Mouse (Mus musculus): ENCODE measurements around the gene Cep41. TPM values are rescaled to one million over a fixed set of nuclear protein-coding genes. Genes with fewer than 3 reads are reported as not detected.

Gene Cep41
- total and polyA plus RNA-seq, 2 experiments from 2014 or later = 8.1 to 9.5 TPM

DNA sequence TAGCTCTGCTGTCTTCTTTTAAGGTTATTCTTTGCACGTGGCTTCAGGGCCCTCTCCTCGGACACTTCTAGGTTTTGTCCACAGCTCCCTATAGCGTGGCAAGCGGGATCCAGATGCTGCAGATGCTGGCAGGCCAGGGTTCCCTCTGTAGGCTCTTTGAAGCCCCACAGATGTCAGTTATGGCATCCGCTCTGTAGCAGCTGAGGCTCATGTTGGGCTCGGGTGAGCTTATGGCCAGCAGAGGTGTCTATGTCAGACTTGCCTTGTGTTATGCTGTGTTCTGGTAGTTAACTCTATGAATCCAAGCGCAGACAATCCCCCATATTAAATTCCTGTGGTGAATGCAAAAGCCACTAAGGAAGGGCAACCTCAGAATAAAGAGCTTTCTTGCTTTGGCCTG lies 13.1 kb downstream of the Cep41 start:
- Histone ChIP-seq H3K4me3 (ENCODE audit: low read depth, low read length) (no peak overlapping the region), H3K27ac (ENCODE audit: low read depth, low read length) (no peak overlapping the region), H3K4me2 (ENCODE audit: low read depth, low read length, poor library complexity, severe bottlenecking) (no peak overlapping the region), H3K36me3 (ENCODE audit: insufficient read depth, low read length) (no peaks in the 10 kb centered on the region), H3K9ac (replicated peaks; ENCODE audit: low read length, poor library complexity, severe bottlenecking) (no peak overlapping the region), H3K27me3 (ENCODE audit: insufficient read depth, low read length) (no peaks in the 10 kb centered on the region), H3K9me3 (ENCODE audit: low read length) (no peaks in the 10 kb centered on the region), H3K4me1 (ENCODE audit: insufficient read depth, low read length) (peaks cover 9% of the 10 kb centered on the region; the same call in 1 of the 2 replicates)
- DNase-seq (ENCODE audit: low spot score) = no peak
- 85% methylated on average over 7 of the region's 7 CpGs for WGBS
- ATAC-seq (ENCODE audit: low FRiP score) = no peak
- no peak for TF ChIP-seq CTCF (IDR thresholded peaks at IDR 0.05)

DNA sequence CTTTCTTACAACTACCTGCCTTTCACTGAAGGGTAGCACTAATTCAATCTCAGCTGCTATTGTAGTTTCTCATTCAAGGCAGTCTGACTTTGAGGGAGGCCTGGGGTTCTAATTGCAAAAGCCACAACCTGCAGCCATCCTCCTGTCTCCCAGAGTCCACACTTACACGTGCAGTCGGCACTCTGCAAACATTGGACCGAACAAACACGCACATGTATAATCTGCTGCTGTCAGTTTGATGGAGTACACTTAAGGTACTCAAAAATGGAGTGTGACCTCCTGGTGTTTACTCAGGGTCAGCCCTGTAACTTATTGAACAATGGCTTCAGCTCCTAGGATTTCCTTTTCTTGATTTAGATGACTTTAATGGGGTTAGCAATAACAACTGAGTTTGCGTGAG lies 14.0 kb downstream of the Cep41 start:
- WGBS = 79% methylated on average over 5 of the region's 5 CpGs
- H3K9ac ChIP-seq (replicated peaks; ENCODE audit: low read length, poor library complexity, severe bottlenecking) = no peak overlapping the region
- no peak overlapping the region for H3K4me3 ChIP-seq (ENCODE audit: low read depth, low read length)
- peaks cover 13% of the 10 kb centered on the region; the same call in 1 of the 2 replicates for H3K4me1 ChIP-seq (ENCODE audit: insufficient read depth, low read length)
- no peaks in the 10 kb centered on the region for H3K36me3 ChIP-seq (ENCODE audit: insufficient read depth, low read length)
- DNase-seq (ENCODE audit: low spot score) (no peak), ATAC-seq (ENCODE audit: low FRiP score) (no peak)
- no peak for TF ChIP-seq CTCF (IDR thresholded peaks at IDR 0.05)
- H3K9me3 ChIP-seq (ENCODE audit: low read length) = no peaks in the 10 kb centered on the region
- no peaks in the 10 kb centered on the region for H3K27me3 ChIP-seq (ENCODE audit: insufficient read depth, low read length)
- peak overlapping the region; percentile 52; the same call in 1 of the 2 replicates for H3K27ac ChIP-seq (ENCODE audit: low read depth, low read length)
- no peak overlapping the region for H3K4me2 ChIP-seq (ENCODE audit: low read depth, low read length, poor library complexity, severe bottlenecking)

- no peak for TF ChIP-seq CTCF (IDR thresholded peaks at IDR 0.05)
- H3K4me1 ChIP-seq (ENCODE audit: insufficient read depth, low read length) = peaks cover 21% of the 10 kb centered on the region; the same call in 1 of the 2 replicates
Observed at GRCm38 (mm10) chr6:30678482-30678881, 15.1 kb downstream of the Cep41 start.

DNA sequence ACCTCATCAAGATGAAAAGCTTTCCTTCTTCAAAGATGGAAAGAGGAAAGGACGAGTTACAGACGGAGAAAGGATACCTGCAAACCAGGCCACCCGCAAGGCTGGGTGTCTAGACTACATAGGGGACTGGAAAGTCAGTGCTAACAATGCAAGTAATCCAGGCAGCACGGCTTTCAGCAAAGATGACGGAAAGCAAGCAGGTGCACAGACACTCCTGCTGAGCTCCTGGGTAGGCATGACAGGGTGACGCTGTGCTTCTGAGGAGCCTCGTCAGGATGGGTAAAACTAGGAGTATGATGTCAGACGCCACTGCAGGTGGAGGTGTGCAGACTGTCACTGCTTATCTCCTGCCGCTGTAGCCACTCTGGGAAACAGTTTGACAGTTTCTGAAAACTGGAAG lies 16.0 kb downstream of the Cep41 start:
- Histone ChIP-seq H3K9ac (replicated peaks; ENCODE audit: low read length, poor library complexity, severe bottlenecking) (no peak overlapping the region), H3K4me2 (ENCODE audit: low read depth, low read length, poor library complexity, severe bottlenecking) (no peak overlapping the region), H3K9me3 (ENCODE audit: low read length) (no peaks in the 10 kb centered on the region), H3K4me3 (ENCODE audit: low read depth, low read length) (no peak overlapping the region), H3K27me3 (ENCODE audit: insufficient read depth, low read length) (no peaks in the 10 kb centered on the region), H3K27ac (ENCODE audit: low read depth, low read length) (no peak overlapping the region), H3K36me3 (ENCODE audit: insufficient read depth, low read length) (no peaks in the 10 kb centered on the region), H3K4me1 (ENCODE audit: insufficient read depth, low read length) (peaks cover 22% of the 10 kb centered on the region; the same call in 1 of the 2 replicates)
- DNase-seq (ENCODE audit: low spot score) (no peak), ATAC-seq (ENCODE audit: low FRiP score) (no peak)
- WGBS = 63% methylated on average over 9 of the region's 9 CpGs
- no peak for TF ChIP-seq CTCF (IDR thresholded peaks at IDR 0.05)

More at GRCm38 (mm10) chr6:30678482-30678881, 15.1 kb downstream of the Cep41 start:
- 20% methylated on average over 6 of the region's 6 CpGs for WGBS
- ATAC-seq (ENCODE audit: low FRiP score) (peak; percentile 70), DNase-seq (ENCODE audit: low spot score) (peak; percentile 75)
- H3K9ac ChIP-seq (replicated peaks; ENCODE audit: low read length, poor library complexity, severe bottlenecking) = no peak overlapping the region
- no peaks in the 10 kb centered on the region for H3K9me3 ChIP-seq (ENCODE audit: low read length)
- no peak overlapping the region for H3K4me2 ChIP-seq (ENCODE audit: low read depth, low read length, poor library complexity, severe bottlenecking)
- H3K27me3 ChIP-seq (ENCODE audit: insufficient read depth, low read length) = no peaks in the 10 kb centered on the region
- no peak overlapping the region for H3K4me3 ChIP-seq (ENCODE audit: low read depth, low read length)
- no peaks in the 10 kb centered on the region for H3K36me3 ChIP-seq (ENCODE audit: insufficient read depth, low read length)
- H3K27ac ChIP-seq (ENCODE audit: low read depth, low read length) = peak overlapping the region; percentile 55

GRCm38 (mm10) chr6:30676506-30676905 lies 17.0 kb downstream of the Cep41 start:
- Histone ChIP-seq H3K27me3 (ENCODE audit: insufficient read depth, low read length) (no peaks in the 10 kb centered on the region), H3K9ac (replicated peaks; ENCODE audit: low read length, poor library complexity, severe bottlenecking) (no peak overlapping the region), H3K36me3 (ENCODE audit: insufficient read depth, low read length) (no peaks in the 10 kb centered on the region), H3K9me3 (ENCODE audit: low read length) (no peaks in the 10 kb centered on the region), H3K4me2 (ENCODE audit: low read depth, low read length, poor library complexity, severe bottlenecking) (no peak overlapping the region), H3K4me1 (ENCODE audit: insufficient read depth, low read length) (peaks cover 22% of the 10 kb centered on the region; the same call in 1 of the 2 replicates), H3K4me3 (ENCODE audit: low read depth, low read length) (no peak overlapping the region), H3K27ac (ENCODE audit: low read depth, low read length) (no peak overlapping the region)
- DNase-seq (ENCODE audit: low spot score) = no peak
- no peak for ATAC-seq (ENCODE audit: low FRiP score)
- TF ChIP-seq CTCF (IDR thresholded peaks at IDR 0.05) = no peak
- 87% methylated on average over 6 of the region's 6 CpGs for WGBS

- DNase-seq (ENCODE audit: low spot score) (peak; percentile 44), ATAC-seq (ENCODE audit: low FRiP score) (peak; percentile 61; the same call in 1 of the 2 replicates)
- Histone ChIP-seq H3K4me3 (ENCODE audit: low read depth, low read length) (no peak overlapping the region), H3K9me3 (ENCODE audit: low read length) (no peaks in the 10 kb centered on the region), H3K36me3 (ENCODE audit: insufficient read depth, low read length) (no peaks in the 10 kb centered on the region), H3K27me3 (ENCODE audit: insufficient read depth, low read length) (no peaks in the 10 kb centered on the region), H3K27ac (ENCODE audit: low read depth, low read length) (peak overlapping the region; percentile 84), H3K4me2 (ENCODE audit: low read depth, low read length, poor library complexity, severe bottlenecking) (peak overlapping the region; percentile 26), H3K4me1 (ENCODE audit: insufficient read depth, low read length) (peaks cover 22% of the 10 kb centered on the region; the same call in 1 of the 2 replicates), H3K9ac (replicated peaks; ENCODE audit: low read length, poor library complexity, severe bottlenecking) (peak overlapping the region; percentile 39; the same call in 1 of the 2 replicates)
- TF ChIP-seq CTCF (IDR thresholded peaks at IDR 0.05) = no peak
- 3% methylated on average over 11 of the region's 11 CpGs for WGBS
Observed at GRCm38 (mm10) chr6:30675281-30675771, 18.2 kb downstream of the Cep41 start.

Measured in midbrain, postnatal 0 days (tissue).